Mouse (Mus musculus): ENCODE measurements around the gene Rbck1.
"Not testable (repeated sequence)": the region's sequence is repeated elsewhere in the genome, so short reads cannot be mapped to it uniquely, and the experiment has no call there.

Rbck1 gene

GRCm38 (mm10) chr2:152332101-152332825 lies at the start of gene Rbck1:
Gene Rbck1 (minus strand): TSS chr2:152332653.
- no peak for DNase-seq (ENCODE audit: extremely low read depth, low read depth, low spot score)

GRCm38 (mm10) chr2:152376345-152376741 lies 43.9 kb upstream of the Rbck1 start, which contains the start of gene Nrsn2:
Gene Nrsn2 (minus strand): TSS chr2:152376638.
- no peak for DNase-seq (ENCODE audit: extremely low read depth, low read depth, low spot score)

GRCm38 (mm10) chr2:152375652-152376344 lies 43.3 kb upstream of the Rbck1 start:
- DNase-seq (ENCODE audit: extremely low read depth, low read depth, low spot score) = no peak

GRCm38 (mm10) chr2:152373547-152373946 lies 41.1 kb upstream of the Rbck1 start:
- DNase-seq (ENCODE audit: extremely low read depth, low read depth, low spot score) = no peak

GRCm38 (mm10) chr2:152372661-152373060 lies 40.2 kb upstream of the Rbck1 start:
- no peak for DNase-seq (ENCODE audit: extremely low read depth, low read depth, low spot score)

- no peak for DNase-seq (ENCODE audit: extremely low read depth, low read depth, low spot score)
Measured at GRCm38 (mm10) chr2:152372104-152372503, 39.7 kb upstream of the Rbck1 start.

GRCm38 (mm10) chr2:152368532-152369140 lies 36.2 kb upstream of the Rbck1 start:
- no peak for DNase-seq (ENCODE audit: extremely low read depth, low read depth, low spot score)

GRCm38 (mm10) chr2:152367917-152368316 lies 35.5 kb upstream of the Rbck1 start:
- DNase-seq (ENCODE audit: extremely low read depth, low read depth, low spot score) = no peak

GRCm38 (mm10) chr2:152363245-152364147 lies 31.0 kb upstream of the Rbck1 start:
- no peak for DNase-seq (ENCODE audit: extremely low read depth, low read depth, low spot score)

GRCm38 (mm10) chr2:152361193-152361592 lies 28.7 kb upstream of the Rbck1 start:
- DNase-seq (ENCODE audit: extremely low read depth, low read depth, low spot score) = no peak

GRCm38 (mm10) chr2:152360271-152360775 lies 27.9 kb upstream of the Rbck1 start:
- DNase-seq (ENCODE audit: extremely low read depth, low read depth, low spot score) = no peak

GRCm38 (mm10) chr2:152359616-152360015 lies 27.2 kb upstream of the Rbck1 start:
- DNase-seq (ENCODE audit: extremely low read depth, low read depth, low spot score) = no peak

- not testable (repeated sequence) for DNase-seq (ENCODE audit: extremely low read depth, low read depth, low spot score)
Measured at GRCm38 (mm10) chr2:152358977-152359376, 26.5 kb upstream of the Rbck1 start.

- DNase-seq (ENCODE audit: extremely low read depth, low read depth, low spot score) = no peak
Measured at GRCm38 (mm10) chr2:152357254-152357653, 24.8 kb upstream of the Rbck1 start.

- no peak for DNase-seq (ENCODE audit: extremely low read depth, low read depth, low spot score)
Measured at GRCm38 (mm10) chr2:152349842-152350540, 17.5 kb upstream of the Rbck1 start.

GRCm38 (mm10) chr2:152349205-152349604 lies 16.8 kb upstream of the Rbck1 start:
- no peak for DNase-seq (ENCODE audit: extremely low read depth, low read depth, low spot score)

GRCm38 (mm10) chr2:152347722-152348121 lies 15.3 kb upstream of the Rbck1 start:
- no peak for DNase-seq (ENCODE audit: extremely low read depth, low read depth, low spot score)

- DNase-seq (ENCODE audit: extremely low read depth, low read depth, low spot score) = no peak
Measured at GRCm38 (mm10) chr2:152346776-152347465, 14.5 kb upstream of the Rbck1 start.

- DNase-seq (ENCODE audit: extremely low read depth, low read depth, low spot score) = no peak
Measured at GRCm38 (mm10) chr2:152345393-152345792, 12.9 kb upstream of the Rbck1 start.

Measured in fat pad, adult 2 months (tissue).